Mouse (Mus musculus) regulatory T cell (primary cell): ENCODE data around the gene Ubald2.
"Not testable (repeated sequence)": the region's sequence is repeated elsewhere in the genome, so short reads cannot be mapped to it uniquely, and the experiment has no call there.

ENCODE experiments used
- in situ Hi-C: fragments of 300-600 bp; cut with MboI, MseI; formaldehyde crosslinking; loops from one replicate; pipeline ENCODE4 v1.15.1; 2025; ENCODE audit warnings: high pct_unique_total_duplicates

The Ubald2 gene

GRCm38 (mm10) chr11:116449341-116449740 lies 15.4 kb downstream of the Ubald2 start:
- in situ Hi-C loops = loop anchor here (5.0 kb wide), 2 partner anchors 52 to 132 kb away; no protein-coding TSS in a partner anchor

- in situ Hi-C loops = loop anchor here (10.0 kb wide), 1 partner anchor 299 kb away; no protein-coding TSS in a partner anchor
Observed at GRCm38 (mm10) chr11:116453889-116454288, 20.0 kb downstream of the Ubald2 start.

GRCm38 (mm10) chr11:116456234-116456633 lies 22.3 kb downstream of the Ubald2 start:
- in situ Hi-C loops = loop anchor here (5.0 to 10.0 kb wide), 2 partner anchors 234 to 301 kb away; no protein-coding TSS in a partner anchor

- in situ Hi-C loops = loop anchor here (5.0 to 10.0 kb wide), 2 partner anchors 237 to 305 kb away; no protein-coding TSS in a partner anchor
Observed at GRCm38 (mm10) chr11:116459786-116460185, 25.9 kb downstream of the Ubald2 start.

- in situ Hi-C loops = no loop called here
Observed at GRCm38 (mm10) chr11:116463338-116463737, 29.4 kb downstream of the Ubald2 start.

GRCm38 (mm10) chr11:116463833-116464232 lies 29.9 kb downstream of the Ubald2 start:
- in situ Hi-C loops = no loop called here

GRCm38 (mm10) chr11:116466141-116466540 lies 32.2 kb downstream of the Ubald2 start, which contains the start of gene Qrich2:
Qrich2 (minus strand) TSS chr11:116466241.
- in situ Hi-C loops = no loop called here

GRCm38 (mm10) chr11:116468338-116468737 lies 34.4 kb downstream of the Ubald2 start:
- in situ Hi-C loops = not testable (repeated sequence)

GRCm38 (mm10) chr11:116470249-116470648 lies 36.4 kb downstream of the Ubald2 start:
- in situ Hi-C loops = no loop called here

GRCm38 (mm10) chr11:116470896-116471295 lies 37.0 kb downstream of the Ubald2 start:
- in situ Hi-C loops = no loop called here

- in situ Hi-C loops = no loop called here
Observed at GRCm38 (mm10) chr11:116472275-116472674, 38.4 kb downstream of the Ubald2 start.

GRCm38 (mm10) chr11:116476041-116476440 lies 42.1 kb downstream of the Ubald2 start:
- in situ Hi-C loops = no loop called here

GRCm38 (mm10) chr11:116476696-116477095 lies 42.8 kb downstream of the Ubald2 start:
- in situ Hi-C loops = no loop called here

GRCm38 (mm10) chr11:116477160-116477759 lies 43.4 kb downstream of the Ubald2 start:
- in situ Hi-C loops = no loop called here

GRCm38 (mm10) chr11:116478978-116479377 lies 45.1 kb downstream of the Ubald2 start:
- in situ Hi-C loops = no loop called here

- in situ Hi-C loops = no loop called here
Observed at GRCm38 (mm10) chr11:116479832-116480231, 45.9 kb downstream of the Ubald2 start.

- in situ Hi-C loops = no loop called here
Observed at GRCm38 (mm10) chr11:116480975-116481374, 47.1 kb downstream of the Ubald2 start.

- in situ Hi-C loops = no loop called here
Observed at GRCm38 (mm10) chr11:116481776-116482175, 47.9 kb downstream of the Ubald2 start.

- in situ Hi-C loops = no loop called here
Observed at GRCm38 (mm10) chr11:116484261-116484660, 50.4 kb downstream of the Ubald2 start.

GRCm38 (mm10) chr11:116488207-116488606 lies 54.3 kb downstream of the Ubald2 start:
- in situ Hi-C loops = no loop called here
